Mouse (Mus musculus) layer of hippocampus, postnatal 14 days (tissue): ENCODE data around the gene Iapp. TPM values are rescaled to one million over a fixed set of nuclear protein-coding genes. Genes with fewer than 3 reads are reported as not detected.

Source experiments
- total RNA-seq, 2 experiments: library from RNA; stranded (reverse); gene quantifications; 2 replicates each; pipeline ENCODE4 v1.2.3; 2021

The Iapp gene
- total RNA-seq, 2 experiments from 2014 or later, result not detected

Other genes with a start within 250 kb of the Iapp start
- 1 to 10 TPM in 1 of 2 experiments, not detected in 1; 1.4 TPM for gene Slco1a6, start 89.9 kb upstream of the Iapp start, total RNA-seq
- under 1 TPM in 1 of 2 experiments, not detected in 1; 0.16 TPM for gene Slco1a5, start 24.6 kb downstream of the Iapp start, total RNA-seq
- gene Pyroxd1, start 47.2 kb downstream of the Iapp start, total RNA-seq, result 10 to 100 TPM; 10.9 to 13.0 TPM
- gene Recql, start 88.7 kb downstream of the Iapp start, total RNA-seq, result 10 to 100 TPM; 22.2 to 25.2 TPM
- 10 to 100 TPM; 26.7 to 27.5 TPM for gene Golt1b, start 88.8 kb downstream of the Iapp start, total RNA-seq
- 1 to 10 TPM; 1.4 to 1.7 TPM for gene Spx, start 115.0 kb downstream of the Iapp start, total RNA-seq
- under 1 TPM in 1 of 2 experiments, not detected in 1; 0.23 TPM for gene Gys2, start 174.7 kb downstream of the Iapp start, total RNA-seq
- gene Ldhb, start 209.5 kb downstream of the Iapp start, total RNA-seq, result 100 to 1,000 TPM; 450 to 461 TPM